Mouse (Mus musculus) megakaryocyte, embryonic 14.5 days (primary cell): Measurements from ENCODE around the gene Etv3.

Experiments
- FLI1 ChIP-seq: IDR thresholded peaks from 2 replicates; pipeline ENCODE4 v1.6.1; 2012; ENCODE audit warnings: low read length, inconsistent platforms, mixed read lengths
- GATA1 ChIP-seq: IDR thresholded peaks from 3 replicates; pipeline ENCODE4 v1.6.1; 2012; ENCODE audit warnings: mixed read lengths, low read length, inconsistent platforms, borderline replicate concordance

DNA sequence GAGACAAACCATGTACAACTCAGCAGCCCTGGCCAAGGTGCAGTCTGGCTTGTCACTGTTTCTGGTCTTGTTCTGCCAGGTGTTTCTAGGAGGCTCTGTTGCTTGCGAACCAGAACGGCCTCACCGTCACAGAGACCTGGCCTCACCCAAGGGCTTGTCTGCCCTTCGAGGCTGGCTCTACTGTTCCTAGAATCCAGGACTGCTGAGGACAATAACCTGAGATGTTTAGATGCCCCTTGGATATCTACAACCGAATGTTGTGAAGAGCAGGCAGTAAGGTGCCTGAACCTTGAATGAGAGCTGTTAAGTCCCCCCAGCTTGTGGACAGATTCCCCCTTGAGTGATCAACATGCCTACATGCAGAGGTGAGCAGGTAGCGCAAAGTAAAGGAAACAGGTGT is 22.4 kb upstream of the Etv3 start:
- TF ChIP-seq GATA1 = no peak
- no peak for TF ChIP-seq FLI1
